Comparison of ENCODE assay signal across 20 mouse cellular contexts in genomic region chr1:61318042-61318441, GRCm38 (mm10).
DNase-seq lines count a peak whose midpoint lies in the region; ATAC-seq lines count a peak whose summit lies in the region.
"Had no signal": no experiment of that assay in that cellular context is flagged by ENCODE, and none has a peak within 500 bp of the region (broad histone marks: within the 10 kb centered on the region; RNA-seq: fewer than 3 reads in every experiment).

No protein-coding gene starts in this region.

- no peak overlapping the region for H3K4me2 ChIP-seq in midbrain, embryonic 11.5 days
- H3K4me2 ChIP-seq: embryonic facial prominence, embryonic 13.5 days; embryonic facial prominence, embryonic 15.5 days; forebrain, embryonic 12.5 days had no signal

- DNase-seq in midbrain, embryonic 11.5 days (ENCODE audit: low spot score, missing footprints): peak; percentile 62
- no peak for DNase-seq in midbrain, embryonic 10.5 days (ENCODE audit: low spot score)
- no peak for DNase-seq in frontal cortex, postnatal 10 days (ENCODE audit: low spot score in 2 of 2)
- DNase-seq in cerebellum, postnatal 14 days: no peak
- DNase-seq: adrenal gland, adult 2 months; adrenal gland, postnatal 10 days; adrenal gland, postnatal 25 days; cerebellum, adult 11 months; cerebellum, adult 18-20 months; cerebellum, adult 8-10 months; cerebellum, adult 9-11 months; cerebellum, postnatal 25 days; embryo, embryonic 11 days had no signal

- H3K9ac ChIP-seq in midbrain, embryonic 11.5 days (ENCODE audit: low read length): no peak overlapping the region
- H3K9ac ChIP-seq: embryonic facial prominence, embryonic 13.5 days; embryonic facial prominence, embryonic 15.5 days; forebrain, embryonic 12.5 days had no signal

- H3K36me3 ChIP-seq in midbrain, embryonic 11.5 days (ENCODE audit: control insufficient read depth, insufficient read depth, low read length): no peaks in the 10 kb centered on the region
- no peaks in the 10 kb centered on the region for H3K36me3 ChIP-seq in midbrain, embryonic 10.5 days
- H3K36me3 ChIP-seq: embryonic facial prominence, embryonic 13.5 days; embryonic facial prominence, embryonic 15.5 days; forebrain, embryonic 10.5 days; forebrain, embryonic 12.5 days had no signal

- WGBS in midbrain, embryonic 11.5 days: 88% methylated on average over 1 of the region's 1 CpGs
- WGBS in midbrain, embryonic 10.5 days: 88% methylated on average over 1 of the region's 1 CpGs

- no peaks in the 10 kb centered on the region for H3K9me3 ChIP-seq in midbrain, embryonic 11.5 days (ENCODE audit: control insufficient read depth, low read length)
- H3K9me3 ChIP-seq in midbrain, embryonic 10.5 days (replicated peaks): no peaks in the 10 kb centered on the region
- H3K9me3 ChIP-seq: embryonic facial prominence, embryonic 13.5 days; embryonic facial prominence, embryonic 15.5 days; forebrain, embryonic 10.5 days; forebrain, embryonic 12.5 days had no signal

- no peaks in the 10 kb centered on the region for H3K4me1 ChIP-seq in midbrain, embryonic 11.5 days (ENCODE audit: control insufficient read depth, insufficient read depth, low read length)
- H3K4me1 ChIP-seq in midbrain, embryonic 10.5 days: peaks cover 10% of the 10 kb centered on the region
- H3K4me1 ChIP-seq: forebrain, embryonic 12.5 days had no signal

- no peak overlapping the region for H3K27ac ChIP-seq in midbrain, embryonic 11.5 days (ENCODE audit: low read depth, low read length)
- no peak overlapping the region for H3K27ac ChIP-seq in midbrain, embryonic 10.5 days (replicated peaks)
- H3K27ac ChIP-seq: embryonic facial prominence, embryonic 13.5 days; embryonic facial prominence, embryonic 15.5 days; forebrain, embryonic 10.5 days; forebrain, embryonic 12.5 days had no signal

- no peak overlapping the region for H3K4me3 ChIP-seq in midbrain, embryonic 11.5 days (ENCODE audit: low read depth, low read length)
- no peak overlapping the region for H3K4me3 ChIP-seq in midbrain, embryonic 10.5 days
- H3K4me3 ChIP-seq: embryonic facial prominence, embryonic 13.5 days; embryonic facial prominence, embryonic 15.5 days; forebrain, embryonic 10.5 days; forebrain, embryonic 12.5 days had no signal

- H3K27me3 ChIP-seq in midbrain, embryonic 11.5 days (ENCODE audit: control insufficient read depth, insufficient read depth, low read length): no peaks in the 10 kb centered on the region
- peaks cover 6% of the 10 kb centered on the region; the same call in 1 of the 2 replicates for H3K27me3 ChIP-seq in midbrain, embryonic 10.5 days (ENCODE audit: low read depth, poor library complexity, severe bottlenecking)
- H3K27me3 ChIP-seq: embryonic facial prominence, embryonic 13.5 days; embryonic facial prominence, embryonic 15.5 days had no signal

- ATAC-seq in midbrain, embryonic 11.5 days (ENCODE audit: low FRiP score): no peak
- ATAC-seq in erythroid progenitor cell, adult 5-6 weeks (replicated peaks; ENCODE audit: low FRiP score, poor library complexity, severe bottlenecking): peak; percentile 79
- ATAC-seq: forebrain, embryonic 14.5 days; forebrain, embryonic 16.5 days had no signal
